Mouse (Mus musculus) frontal cortex, postnatal 14 days (tissue): ENCODE data around the gene Stk24.

Experiments used
- DNase-seq, 2 experiments: peaks; one replicate each; pipeline ENCODE4 v3.0.0; 2022; ENCODE audit warnings: low spot score in 2 of 2

Gene Stk24

GRCm38 (mm10) chr14:121313283-121313682, 66.5 kb downstream of the Stk24 start:
- no peak for DNase-seq

- DNase-seq = no peak
Observed at GRCm38 (mm10) chr14:121311083-121311482, 68.7 kb downstream of the Stk24 start.

- no peak for DNase-seq
Observed at GRCm38 (mm10) chr14:121310325-121311080, 69.3 kb downstream of the Stk24 start.

GRCm38 (mm10) chr14:121309909-121310308, 69.9 kb downstream of the Stk24 start:
- no peak for DNase-seq

GRCm38 (mm10) chr14:121305316-121306064, 74.3 kb downstream of the Stk24 start:
- no peak for DNase-seq

GRCm38 (mm10) chr14:121304523-121304922, 75.3 kb downstream of the Stk24 start:
- no peak for DNase-seq

GRCm38 (mm10) chr14:121299093-121299492, 80.7 kb downstream of the Stk24 start:
- DNase-seq = no peak

- DNase-seq = no peak
Observed at GRCm38 (mm10) chr14:121298537-121298936, 81.3 kb downstream of the Stk24 start.

GRCm38 (mm10) chr14:121297103-121297502, 82.7 kb downstream of the Stk24 start:
- DNase-seq = no peak

GRCm38 (mm10) chr14:121294484-121294883, 85.3 kb downstream of the Stk24 start:
- no peak for DNase-seq

- DNase-seq = no peak
Observed at GRCm38 (mm10) chr14:121292391-121292790, 87.4 kb downstream of the Stk24 start.

GRCm38 (mm10) chr14:121291881-121292280, 87.9 kb downstream of the Stk24 start:
- DNase-seq = no peak

- no peak for DNase-seq
Observed at GRCm38 (mm10) chr14:121285379-121286120, 94.3 kb downstream of the Stk24 start.

- no peak for DNase-seq
Observed at GRCm38 (mm10) chr14:121281336-121281710, 98.5 kb downstream of the Stk24 start.

- DNase-seq = no peak
Observed at GRCm38 (mm10) chr14:121280601-121281335, 99.0 kb downstream of the Stk24 start.

GRCm38 (mm10) chr14:121279106-121279505, 100.7 kb downstream of the Stk24 start:
- DNase-seq = peak; percentile 59 to 86

GRCm38 (mm10) chr14:121276016-121276415, 103.8 kb downstream of the Stk24 start:
- no peak for DNase-seq

GRCm38 (mm10) chr14:121274985-121275384, 104.8 kb downstream of the Stk24 start:
- no peak for DNase-seq

- DNase-seq = no peak
Observed at GRCm38 (mm10) chr14:121270490-121270889, 109.3 kb downstream of the Stk24 start.

- DNase-seq = no peak
Observed at GRCm38 (mm10) chr14:121267801-121268200, 112.0 kb downstream of the Stk24 start.

GRCm38 (mm10) chr14:121264453-121264852, 115.4 kb downstream of the Stk24 start:
- DNase-seq = no peak

GRCm38 (mm10) chr14:121263912-121264311, 115.9 kb downstream of the Stk24 start:
- DNase-seq = no peak
